Mouse (Mus musculus): ENCODE measurements at regions not wholly inside any gene's neighbourhood (a gene's known extent, or its start where the extent isn't known, plus 50 kb on each side); places are given as distances from the start of the nearest gene placed in this dataset.
"Not testable (repeated sequence)": the region's sequence is repeated elsewhere in the genome, so short reads cannot be mapped to it uniquely, and the experiment has no call there.

DNA sequence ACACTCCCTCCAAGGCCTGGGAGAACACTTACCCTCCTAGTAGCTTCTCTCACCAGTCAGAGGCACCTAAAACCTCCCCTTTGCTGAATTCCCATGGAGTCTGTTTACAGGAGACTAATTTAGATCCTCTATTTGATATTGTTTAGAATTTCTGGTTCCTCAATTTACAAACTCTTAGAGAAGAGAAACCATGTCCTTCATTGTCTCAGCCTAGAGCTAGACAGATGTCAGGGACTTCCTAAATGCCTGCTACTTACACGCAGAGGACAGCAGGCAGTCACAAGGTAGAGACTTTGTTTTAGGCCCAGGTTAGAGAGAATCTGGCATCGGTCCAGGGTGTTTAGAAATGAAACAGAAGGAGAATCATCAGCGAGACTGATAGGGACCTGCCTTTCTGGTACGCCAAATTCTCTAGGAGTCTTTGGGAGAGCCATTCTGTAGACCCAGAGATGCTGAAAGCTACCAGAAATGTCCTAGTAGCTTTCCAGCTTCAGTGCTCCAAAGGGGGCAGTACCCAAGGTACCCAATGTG lies 238.3 kb upstream of the Jarid2 start:
- DNase-seq (ENCODE audit: low spot score in 2 of 2): no peak

DNA sequence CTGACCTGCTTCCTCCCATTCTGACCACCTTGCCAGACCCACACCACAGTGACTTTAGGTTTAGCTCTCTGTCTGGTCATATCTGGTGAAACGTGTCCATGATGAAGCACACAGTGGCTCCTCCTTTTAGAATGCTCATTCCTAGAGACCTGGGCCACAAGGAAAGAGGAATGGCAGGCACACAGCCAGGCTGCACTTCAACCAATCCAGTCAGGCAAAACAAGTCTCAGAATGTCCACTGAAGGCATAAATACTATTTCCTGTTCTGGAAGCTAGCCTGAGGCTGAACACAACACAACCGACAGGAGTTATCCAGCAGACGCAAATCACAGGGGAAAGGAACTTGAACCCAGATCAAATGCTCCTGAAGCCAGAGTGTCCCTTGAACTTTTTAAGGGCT lies 235.4 kb upstream of the Jarid2 start:
- no peak for DNase-seq (ENCODE audit: low spot score in 2 of 2)

DNA sequence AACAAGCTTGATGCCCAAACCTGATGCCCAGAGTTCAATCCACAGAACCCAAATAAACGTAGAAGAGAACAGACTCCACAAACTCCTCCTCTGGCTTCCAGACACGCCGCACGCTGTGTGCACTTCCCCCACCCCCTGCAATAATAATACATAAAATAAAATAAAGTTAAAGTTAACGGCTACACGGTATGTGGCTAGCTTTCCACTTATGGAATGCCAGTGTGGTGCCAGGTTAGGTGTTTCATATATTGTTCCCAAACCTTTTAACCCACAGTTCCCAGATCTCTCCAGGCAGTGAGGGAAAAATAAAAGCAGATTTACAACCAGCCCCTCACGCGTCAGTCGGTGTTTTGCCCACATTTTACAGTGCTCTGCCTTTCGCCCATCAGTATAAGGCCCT lies 233.8 kb upstream of the Jarid2 start:
- DNase-seq (ENCODE audit: low spot score in 2 of 2): no peak

DNA sequence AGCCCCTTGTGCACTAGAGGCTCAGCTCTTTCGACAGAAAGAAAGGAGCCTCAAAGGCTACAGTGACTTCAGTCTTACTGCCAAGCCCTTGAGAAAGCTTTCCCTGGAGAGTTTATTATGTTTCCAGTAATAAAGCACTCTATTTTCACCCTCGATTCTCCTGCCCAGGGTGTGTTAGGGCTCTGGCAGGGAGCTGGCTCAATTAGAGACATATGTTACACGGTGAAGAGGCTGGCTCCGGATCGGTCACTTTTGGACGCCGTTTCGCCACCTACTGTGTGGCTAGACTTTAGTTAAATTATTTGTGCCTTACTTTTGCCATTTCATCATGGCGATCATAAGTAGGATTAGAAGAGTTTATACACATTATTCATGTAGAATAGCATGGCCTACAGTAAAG lies 232.7 kb upstream of the Jarid2 start:
- DNase-seq (ENCODE audit: low spot score in 2 of 2): no peak

DNA sequence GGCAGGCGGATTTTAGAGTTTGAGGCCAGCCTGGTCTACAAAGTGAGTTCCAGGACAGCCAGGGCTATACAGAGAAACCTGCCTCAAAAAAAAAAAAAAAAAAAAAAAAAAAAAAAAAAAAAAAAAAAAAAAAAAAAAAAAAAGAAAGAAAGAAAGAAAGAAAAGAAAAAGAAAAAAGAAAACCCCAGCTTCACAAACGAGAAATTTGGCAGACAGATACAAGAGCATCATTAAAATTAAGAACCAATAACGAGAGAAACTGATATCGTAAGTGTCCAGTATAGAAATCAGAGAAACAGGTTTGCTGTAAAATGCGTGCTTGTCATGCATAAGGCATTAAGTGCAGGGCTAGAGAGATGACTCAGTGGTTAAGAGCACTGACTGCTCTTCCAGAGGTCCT lies 228.4 kb upstream of the Jarid2 start:
- DNase-seq (ENCODE audit: low spot score in 2 of 2): not testable (repeated sequence)

DNA sequence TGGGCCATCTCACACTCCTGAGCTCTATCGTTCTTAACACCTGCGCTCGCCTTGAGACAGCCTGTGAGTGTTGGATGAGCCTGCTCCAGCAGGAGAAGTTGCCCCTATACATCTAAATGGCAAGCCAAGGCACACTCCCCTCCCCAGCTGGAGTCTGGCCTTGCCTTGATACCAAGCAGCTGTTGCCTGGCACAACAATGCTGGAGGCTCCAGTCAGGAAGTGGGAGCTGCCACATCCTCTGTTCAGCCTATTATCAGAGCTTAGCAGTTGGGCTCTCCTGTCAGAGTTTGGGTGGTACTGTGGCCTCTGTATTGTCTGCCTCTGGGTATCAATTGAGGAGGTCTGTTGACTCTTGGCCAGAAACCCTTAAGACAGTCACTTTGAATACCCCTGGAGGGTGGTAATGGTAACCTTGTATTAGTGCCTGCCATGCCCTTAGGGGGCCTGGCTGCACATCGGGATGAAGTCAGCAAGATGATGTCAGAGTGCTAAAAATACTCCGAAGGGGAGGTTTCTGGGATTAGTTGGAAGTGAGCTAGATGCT lies 227.4 kb upstream of the Jarid2 start:
- peak in 1 of 2 experiments; percentile 29 for DNase-seq (ENCODE audit: low spot score in 2 of 2)

DNA sequence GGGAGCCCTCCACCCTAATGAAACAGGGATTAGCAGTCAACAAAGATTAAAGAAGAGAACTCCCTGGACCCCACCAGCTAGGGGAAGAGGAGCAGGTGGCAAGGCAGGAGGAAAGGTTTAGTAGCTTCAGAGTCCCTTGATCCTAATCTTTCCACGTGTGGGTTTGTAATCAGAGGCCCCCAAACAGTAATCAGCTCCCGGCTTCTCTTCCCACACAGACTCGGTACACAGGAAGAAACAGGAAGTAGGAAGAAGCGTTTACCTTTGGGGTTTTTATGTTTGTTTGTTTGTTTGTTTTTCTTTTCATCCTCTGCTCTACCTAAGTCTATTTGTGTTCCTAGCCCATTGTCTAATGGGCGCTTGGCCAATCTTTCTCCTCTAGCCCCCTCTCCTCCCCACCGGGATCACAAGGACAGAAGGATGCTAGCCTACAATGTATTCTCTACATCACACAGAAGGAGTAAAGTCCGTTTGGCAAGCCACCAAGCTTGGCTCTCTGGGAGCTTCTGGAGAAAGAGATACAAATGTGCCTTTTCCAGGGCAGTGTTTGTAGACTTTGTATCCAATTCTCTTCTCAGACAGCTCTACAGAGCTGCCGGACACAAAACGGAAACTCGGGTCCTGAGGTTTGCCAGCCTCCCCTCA lies 226.5 kb upstream of the Jarid2 start:
- DNase-seq (ENCODE audit: low spot score in 2 of 2): peak in 1 of 2 experiments; percentile 22

DNA sequence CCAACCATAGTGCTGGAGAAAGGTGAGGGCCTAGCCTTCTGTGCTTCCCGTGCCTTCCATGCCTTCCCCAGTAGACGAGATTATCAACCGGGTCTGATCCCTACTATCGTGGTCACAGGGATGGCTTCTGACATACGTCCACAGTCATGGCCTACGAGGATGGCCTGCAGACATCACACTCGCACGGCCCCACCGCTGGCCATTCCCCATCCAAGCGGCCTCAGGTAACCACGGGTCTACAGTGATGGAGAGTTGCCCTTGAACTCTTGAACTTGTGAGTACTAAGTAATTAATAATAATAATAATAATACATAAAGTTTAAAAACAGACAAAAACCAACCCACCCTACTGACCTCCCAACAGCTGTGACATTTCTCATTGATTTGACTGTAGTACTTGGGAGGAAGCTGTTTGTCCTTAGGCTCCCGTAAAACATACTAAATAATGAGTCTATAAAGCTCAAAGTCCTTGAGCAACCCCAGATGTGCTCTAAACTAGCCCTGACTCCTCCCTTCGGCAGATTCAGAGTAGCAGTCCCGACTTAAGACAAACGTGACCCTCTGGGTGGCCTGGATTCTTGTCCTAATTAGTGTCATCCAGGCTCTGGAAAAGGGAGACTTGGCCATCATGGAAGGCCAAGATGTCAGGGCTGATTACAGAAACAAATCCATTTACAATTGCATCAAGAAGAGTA lies 225.9 kb upstream of the Jarid2 start:
- no peak for DNase-seq (ENCODE audit: low spot score in 2 of 2)

DNA sequence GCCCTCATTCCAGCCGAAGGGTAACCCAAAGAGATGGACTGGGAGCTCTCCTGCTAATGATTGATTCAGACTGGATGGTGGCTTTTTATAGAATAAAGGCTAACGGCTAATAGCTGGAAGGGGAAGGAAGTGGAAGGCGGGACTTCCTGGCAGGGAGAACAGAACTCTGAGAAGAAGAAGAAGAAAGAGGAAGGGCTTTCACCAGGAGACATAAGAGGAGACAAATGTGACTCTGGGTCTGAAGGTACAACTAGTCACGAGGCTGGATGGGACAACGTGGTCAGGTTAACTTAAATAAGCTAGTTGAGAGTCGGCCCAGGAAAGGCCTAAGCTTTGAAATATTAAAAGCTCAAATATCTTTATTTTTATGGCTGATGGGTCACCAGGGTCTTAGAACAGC lies 224.8 kb upstream of the Jarid2 start:
- DNase-seq (ENCODE audit: low spot score in 2 of 2): no peak

DNA sequence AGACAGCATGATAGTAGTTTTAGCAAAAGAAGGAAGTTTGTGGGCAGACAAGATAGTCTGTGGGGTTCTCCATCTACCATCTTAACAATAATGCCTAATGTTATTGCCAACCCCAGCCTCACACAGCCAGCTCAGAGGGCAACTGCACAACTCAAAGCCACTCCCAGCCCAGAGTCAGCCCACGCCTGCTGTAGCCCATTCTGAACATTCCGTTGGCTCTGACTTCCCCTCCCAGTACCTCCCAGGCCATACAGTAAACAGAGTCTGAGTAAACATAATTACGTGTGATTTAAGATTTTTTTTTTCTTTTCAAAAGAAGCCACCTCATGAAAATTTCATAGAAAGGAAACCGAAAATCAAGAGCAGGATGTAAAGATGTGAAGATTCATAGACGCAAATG lies 222.3 kb upstream of the Jarid2 start:
- DNase-seq (ENCODE audit: low spot score in 2 of 2): no peak

DNA sequence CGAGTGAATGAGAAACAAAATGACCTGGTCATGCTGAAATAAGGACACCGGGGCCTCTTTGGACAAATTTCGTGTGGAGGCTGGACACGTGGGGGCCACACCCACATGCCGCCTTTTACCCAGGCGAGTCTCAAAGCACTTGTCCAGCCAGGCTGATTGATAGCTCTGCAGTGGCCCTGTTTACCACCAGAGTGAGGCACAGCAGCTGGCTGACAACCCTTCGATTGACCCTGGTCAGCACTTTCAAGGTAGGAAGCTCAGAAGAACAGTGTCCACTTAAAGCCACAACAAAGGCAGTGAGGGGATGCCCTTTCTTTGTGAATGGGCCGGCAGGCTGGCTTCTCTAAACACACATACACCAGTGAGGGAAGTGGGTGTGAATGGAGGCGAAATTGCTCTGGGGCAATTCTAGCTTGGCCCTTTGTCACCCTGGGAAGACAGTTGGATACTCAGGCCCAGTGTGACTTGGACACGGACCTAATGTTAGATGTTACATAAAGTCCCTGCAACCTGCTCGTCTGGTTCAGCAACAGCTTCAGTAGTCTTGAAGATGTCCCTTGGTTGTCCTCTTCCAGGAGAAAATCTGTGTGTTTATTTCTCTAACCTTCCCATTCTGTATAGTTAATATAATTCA lies 219.6 kb upstream of the Jarid2 start:
- DNase-seq (ENCODE audit: low spot score in 2 of 2): no peak

DNA sequence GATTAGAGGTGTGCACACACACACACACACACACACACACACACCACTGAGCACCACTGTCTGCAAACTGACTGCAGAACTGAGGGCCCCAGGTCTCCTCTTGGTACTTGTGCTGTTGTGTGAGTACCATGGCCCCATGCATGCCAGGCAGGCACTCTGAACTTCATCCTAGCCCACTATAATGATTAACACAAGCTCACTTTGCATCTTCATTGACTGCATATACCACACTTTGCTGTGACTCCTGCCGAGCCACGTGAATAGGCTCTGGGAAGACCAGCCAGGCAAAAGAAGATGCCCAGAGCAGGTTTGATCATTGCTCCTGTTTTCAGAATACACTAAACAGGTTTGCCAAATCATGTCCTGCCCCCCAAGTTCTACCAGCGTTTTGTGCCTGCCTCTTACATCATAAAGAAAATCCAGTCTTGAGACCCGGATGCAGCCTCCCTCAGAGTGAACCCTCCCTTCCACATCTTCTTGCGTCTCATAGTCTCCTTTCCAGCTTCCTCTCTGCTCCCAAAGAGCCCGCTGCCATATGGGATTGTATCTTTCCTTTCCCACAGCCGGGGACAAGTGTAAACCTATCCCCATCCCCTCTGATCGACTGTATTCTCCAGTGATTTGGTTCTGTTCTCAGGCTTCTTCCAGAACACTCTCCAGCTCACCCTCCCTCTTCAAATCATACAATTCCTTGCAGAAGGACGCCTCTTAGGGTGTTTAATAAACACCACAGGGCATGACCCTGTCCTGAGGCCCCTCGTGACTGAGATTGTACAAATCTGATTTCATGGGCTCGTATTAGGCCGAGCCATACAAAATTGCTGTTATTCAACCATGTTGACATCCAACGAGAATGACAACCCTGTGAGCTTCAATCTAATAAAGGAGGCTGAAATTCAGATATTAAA lies 215.6 kb upstream of the Jarid2 start:
- DNase-seq (ENCODE audit: low spot score in 2 of 2): no peak

DNA sequence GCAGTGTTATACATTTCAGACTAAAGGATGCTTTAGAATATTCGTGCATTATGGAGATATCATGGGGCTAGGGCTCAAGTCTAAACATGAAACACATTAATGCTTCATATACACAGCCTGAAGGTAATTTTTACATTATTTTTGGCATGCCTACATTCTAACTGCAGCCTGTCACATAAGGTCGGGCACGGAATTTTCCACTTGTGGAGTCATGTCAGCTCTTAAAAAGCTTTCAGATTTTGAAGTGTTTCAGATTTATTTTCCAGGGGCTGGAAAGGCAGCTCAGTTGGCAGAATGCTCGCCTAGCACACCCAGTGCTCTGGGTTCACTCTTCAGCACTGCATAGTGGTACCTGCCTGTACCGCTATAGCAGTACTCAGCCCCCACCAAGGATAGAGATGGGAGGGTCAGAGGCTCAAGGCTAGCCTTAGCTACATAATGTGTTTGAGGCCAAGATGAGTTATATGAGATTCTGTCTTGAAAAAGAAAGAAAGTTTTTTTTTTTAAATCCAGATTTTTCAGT lies 214.6 kb upstream of the Jarid2 start:
- no peak for DNase-seq (ENCODE audit: low spot score in 2 of 2)

DNA sequence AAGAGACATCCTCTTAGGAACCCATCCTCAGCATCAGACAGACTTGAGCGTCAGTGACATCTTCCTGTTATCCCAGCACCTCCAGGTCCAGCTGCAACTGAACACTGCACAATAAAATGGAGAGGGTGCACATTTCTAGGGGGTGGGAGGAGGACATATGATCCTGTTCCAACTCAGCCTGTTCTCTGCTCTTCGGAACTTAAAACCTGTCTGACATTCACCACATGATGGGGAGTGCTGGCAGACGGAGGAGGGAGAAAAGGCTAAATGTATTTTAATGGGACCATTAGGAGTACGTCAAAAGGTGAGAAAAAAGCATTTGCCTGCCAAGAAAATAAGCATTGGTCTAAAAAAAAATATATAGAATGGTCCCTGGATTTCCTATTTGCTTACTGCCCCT lies 212.4 kb upstream of the Jarid2 start:
- DNase-seq (ENCODE audit: low spot score in 2 of 2): no peak

DNA sequence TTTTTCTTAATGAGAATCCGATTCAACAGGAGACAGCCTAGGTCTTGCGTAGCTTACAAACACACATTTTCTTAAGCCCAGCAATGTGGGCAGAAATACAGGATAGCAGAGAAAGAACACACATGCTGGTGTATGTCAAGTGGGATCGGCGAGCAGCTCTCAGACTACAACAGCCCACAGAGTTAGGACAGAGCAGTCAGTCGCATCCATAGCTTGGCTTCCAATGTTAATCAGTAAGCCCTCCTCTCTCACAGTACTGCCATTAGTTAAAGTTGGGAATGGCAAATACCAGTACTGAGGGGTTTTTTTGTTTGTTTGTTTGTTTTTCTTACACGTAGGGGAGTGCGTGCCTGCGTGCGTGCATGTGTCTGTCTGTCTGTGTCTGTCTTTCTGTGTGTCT lies 212.0 kb upstream of the Jarid2 start:
- DNase-seq (ENCODE audit: low spot score in 2 of 2): no peak

DNA sequence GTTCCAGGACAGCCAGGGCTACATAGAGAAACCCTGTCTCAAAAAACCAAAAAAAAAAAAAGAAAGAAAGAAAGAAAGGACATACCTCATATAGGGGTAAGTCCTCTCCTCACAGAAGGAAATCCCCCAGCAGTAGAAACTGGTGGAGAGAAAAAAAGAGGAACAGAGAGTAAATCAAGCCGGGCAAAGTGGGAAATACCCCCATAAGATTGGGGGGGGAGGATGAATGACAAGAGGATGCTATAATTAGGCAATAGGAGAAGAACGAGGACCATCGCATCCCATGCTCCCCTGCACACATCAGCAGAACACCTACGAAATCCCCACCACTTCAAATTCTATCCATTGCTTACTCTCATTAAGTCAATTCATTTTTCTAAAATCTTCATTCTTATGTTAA lies 211.1 kb upstream of the Jarid2 start:
- no peak for DNase-seq (ENCODE audit: low spot score in 2 of 2)

DNA sequence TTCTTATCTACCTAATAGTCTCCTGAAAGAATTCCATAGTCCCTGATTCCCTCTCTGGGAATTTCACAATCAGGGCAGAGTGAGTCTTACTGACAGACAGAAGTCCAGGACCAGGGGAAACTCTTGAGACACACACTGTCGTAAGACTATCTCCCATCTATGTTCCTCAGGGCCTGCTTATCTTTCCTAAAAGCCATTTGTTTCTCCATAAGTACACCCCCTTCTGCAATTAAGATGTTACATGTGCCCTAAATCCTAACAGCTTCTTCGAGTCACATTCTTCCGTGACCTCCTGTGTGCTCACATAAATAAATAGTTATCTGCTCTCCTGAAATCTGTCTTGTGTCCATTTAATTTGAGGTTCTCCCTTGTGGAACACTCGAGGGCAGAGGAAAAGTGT lies 205.8 kb upstream of the Jarid2 start:
- DNase-seq (ENCODE audit: low spot score in 2 of 2): no peak

DNA sequence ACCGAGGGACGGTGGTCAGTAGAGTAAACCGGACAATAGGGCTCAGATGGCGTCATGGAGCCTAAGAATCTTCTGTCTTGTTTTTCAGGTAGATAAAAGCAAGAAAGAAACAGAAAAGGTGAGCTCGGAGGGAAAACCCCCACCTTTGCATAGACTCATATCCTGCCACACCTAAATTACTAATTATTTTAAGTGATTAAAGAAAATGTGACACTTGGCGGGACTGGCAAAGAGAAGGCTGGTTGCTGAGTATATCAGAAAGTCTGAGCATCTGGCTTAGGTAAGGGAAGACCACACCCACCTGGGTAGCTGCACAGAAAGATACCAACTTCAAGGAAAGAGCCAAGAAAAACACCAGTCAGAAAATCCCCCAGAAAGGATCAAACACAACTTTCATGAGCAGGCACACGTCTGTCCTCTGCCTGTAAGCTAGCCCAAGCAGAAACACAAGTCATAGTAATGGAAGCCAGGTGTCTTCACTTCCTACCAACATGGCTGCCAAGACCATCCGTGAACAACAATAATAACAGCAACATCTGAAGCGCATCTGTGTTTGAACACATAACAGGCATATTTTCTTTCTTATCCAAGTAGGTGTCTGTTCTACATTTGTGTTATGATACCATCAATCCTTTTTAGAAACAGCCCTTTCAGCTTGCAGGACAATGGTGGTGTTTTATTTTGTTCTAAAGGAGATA lies 198.3 kb upstream of the Jarid2 start:
- DNase-seq (ENCODE audit: low spot score in 2 of 2): no peak

DNA sequence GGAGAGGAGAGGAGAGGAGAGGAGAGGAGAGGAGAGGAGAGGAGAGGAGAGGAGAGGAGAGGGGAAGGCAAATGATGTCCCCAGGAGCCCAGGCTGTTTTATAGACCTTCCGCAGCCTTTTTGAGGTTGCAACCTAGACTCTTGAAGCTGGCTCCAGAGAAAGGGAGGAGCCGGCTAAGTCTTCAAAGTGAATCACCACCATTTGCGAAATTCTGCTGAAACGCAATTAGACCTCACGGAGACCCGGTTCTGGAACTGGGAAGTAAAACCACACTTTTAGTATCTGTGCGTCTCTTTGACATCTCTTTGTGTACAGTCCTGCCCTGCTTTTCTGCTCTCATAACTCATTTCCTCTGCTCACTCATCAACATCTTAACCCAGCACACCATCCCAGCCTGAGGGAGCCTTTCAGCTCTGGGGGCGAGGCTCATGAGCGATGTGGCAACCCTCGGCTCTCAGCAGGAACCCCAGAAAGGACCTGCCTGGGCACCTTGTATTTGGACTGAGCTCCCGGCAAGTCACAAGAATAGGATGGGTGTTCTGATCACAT lies 196.6 kb upstream of the Jarid2 start:
- DNase-seq (ENCODE audit: low spot score in 2 of 2): no peak

DNA sequence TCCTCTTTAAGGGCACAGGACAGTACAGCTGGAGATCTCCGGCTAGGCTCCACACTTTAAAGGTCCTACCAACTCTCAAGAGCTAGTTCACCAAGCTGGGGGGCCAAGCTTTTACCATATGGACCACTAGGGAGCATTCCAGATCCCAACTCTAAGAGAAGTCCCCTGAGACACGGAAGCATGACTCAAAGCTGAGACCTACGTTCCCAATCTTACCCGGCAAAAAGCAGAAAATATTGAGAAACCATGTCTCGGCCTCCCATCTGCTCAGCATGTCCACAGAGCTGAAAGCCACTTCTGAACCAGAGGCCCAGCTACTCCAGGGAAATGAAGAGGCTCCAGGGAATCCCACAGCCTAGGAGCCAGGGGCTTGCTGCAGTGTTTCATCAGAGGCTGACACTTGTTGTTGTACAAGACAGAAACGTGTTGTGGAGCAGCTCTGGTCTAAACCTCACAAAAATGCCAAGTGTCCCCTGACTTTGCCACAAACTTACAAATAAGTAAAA lies 194.6 kb upstream of the Jarid2 start:
- no peak for DNase-seq (ENCODE audit: low spot score in 2 of 2)
